Mouse (Mus musculus) liver, embryonic 14.5 days (tissue): ENCODE data around the gene Prelp.

ENCODE experiments used
- CTCF ChIP-seq: IDR thresholded peaks from 2 replicates; pipeline ENCODE4 v1.5.1; 2016; ENCODE audit warnings: antibody characterized with exemption, low read depth, control low read depth
- EP300 ChIP-seq: IDR thresholded peaks from 2 replicates; pipeline ENCODE4 v1.6.1; 2016; ENCODE audit warnings: antibody characterized with exemption, low read depth

GRCm38 (mm10) chr1:133951598-133951997, 30.4 kb upstream of the Prelp start:
- TF ChIP-seq CTCF (no peak), EP300 (no peak)
